Mouse (Mus musculus) gastrocnemius, adult 2 months (tissue): ENCODE measurements at regions not wholly inside any gene's neighbourhood (a gene's known extent, or its start where the extent isn't known, plus 50 kb on each side); places are given as distances from the start of the nearest gene placed in this dataset.
"Not testable (repeated sequence)": the region's sequence is repeated elsewhere in the genome, so short reads cannot be mapped to it uniquely, and the experiment has no call there.

ENCODE experiments used
- DNase-seq: peaks from one replicate; pipeline ENCODE4 v3.0.0; 2022
- H3K27ac ChIP-seq: fragments of 200-600 bp; 2 replicates; pipeline ENCODE4 v1.8.1; 2022; ENCODE audit warnings: mild to moderate bottlenecking
- H3K4me3 ChIP-seq: fragments of 200-600 bp; 2 replicates; pipeline ENCODE4 v1.8.1; 2022; ENCODE audit warnings: mild to moderate bottlenecking, moderate library complexity
- CTCF ChIP-seq: fragments of 200-600 bp; IDR thresholded peaks from 2 replicates; pipeline ENCODE4 v1.8.1; 2022; ENCODE audit warnings: antibody characterized with exemption, mild to moderate bottlenecking, moderate library complexity
- intact Hi-C: fragments of 180-260 bp; cut with DNase I; formaldehyde crosslinking; loops from one replicate; pipeline ENCODE4 v1.15.1; 2025

DNA sequence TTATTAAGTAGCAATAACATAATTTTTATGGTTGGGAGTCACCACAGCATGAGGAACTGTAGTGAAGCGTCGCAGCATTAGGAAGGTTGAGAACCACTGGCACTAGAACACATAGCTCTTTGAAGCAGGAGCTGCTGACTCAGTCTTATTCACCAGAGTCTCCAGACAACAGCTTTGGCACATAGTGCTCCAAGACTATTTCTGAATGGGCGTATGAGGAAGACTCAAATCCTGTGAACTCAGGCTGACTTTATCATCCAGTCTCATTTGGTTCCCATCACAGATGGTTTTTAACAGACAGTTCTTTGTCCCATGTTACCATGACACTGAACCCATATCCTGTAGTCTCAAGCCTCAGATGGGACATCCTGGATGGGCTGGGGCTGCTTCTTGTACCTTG, 282.5 kb downstream of the 4933412E24Rik start:
- no peak for TF ChIP-seq CTCF
- intact Hi-C loops, result no loop called here
- no peak overlapping the region for H3K4me3 ChIP-seq
- no peak for DNase-seq
- H3K27ac ChIP-seq, result no peak overlapping the region

DNA sequence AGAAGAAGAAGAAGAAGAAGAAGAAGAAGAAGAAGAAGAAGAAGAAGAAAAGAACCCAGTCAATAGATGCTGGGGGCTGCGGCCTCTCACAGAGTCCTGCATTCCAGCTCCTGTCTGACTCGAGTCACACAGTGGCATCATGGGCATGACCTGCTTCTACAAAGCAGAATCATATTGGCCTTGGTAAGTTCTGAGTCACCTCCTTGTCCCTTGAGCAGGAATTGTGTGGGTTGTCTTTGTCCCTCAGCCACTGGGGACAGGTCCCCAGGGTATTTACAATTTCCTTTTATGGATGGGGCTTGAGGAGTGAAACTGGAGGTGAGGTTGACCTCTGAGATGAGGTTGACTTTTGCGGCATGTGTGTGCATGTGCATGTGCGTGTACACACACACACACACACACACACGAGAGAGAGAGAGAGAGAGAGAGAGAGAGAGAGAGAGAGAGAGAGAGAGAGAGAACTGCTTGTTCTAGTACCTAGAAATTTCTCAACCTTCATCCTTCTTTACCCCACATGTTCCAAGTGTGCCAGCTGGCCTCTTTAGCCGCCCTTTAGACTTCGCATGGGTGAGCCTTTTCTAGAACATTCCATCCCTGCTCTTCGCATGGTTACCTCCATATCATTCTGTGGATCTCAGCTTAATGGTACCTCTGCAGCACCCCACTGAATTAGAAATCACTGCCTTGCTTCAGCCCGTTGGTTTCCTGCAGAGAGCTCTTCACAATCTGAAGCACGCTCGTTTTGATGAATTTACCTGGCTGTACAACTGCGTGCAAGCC, 283.2 kb downstream of the 4933412E24Rik start:
- Histone ChIP-seq H3K4me3 (no peak overlapping the region), H3K27ac (no peak overlapping the region)
- no peak for TF ChIP-seq CTCF

DNA sequence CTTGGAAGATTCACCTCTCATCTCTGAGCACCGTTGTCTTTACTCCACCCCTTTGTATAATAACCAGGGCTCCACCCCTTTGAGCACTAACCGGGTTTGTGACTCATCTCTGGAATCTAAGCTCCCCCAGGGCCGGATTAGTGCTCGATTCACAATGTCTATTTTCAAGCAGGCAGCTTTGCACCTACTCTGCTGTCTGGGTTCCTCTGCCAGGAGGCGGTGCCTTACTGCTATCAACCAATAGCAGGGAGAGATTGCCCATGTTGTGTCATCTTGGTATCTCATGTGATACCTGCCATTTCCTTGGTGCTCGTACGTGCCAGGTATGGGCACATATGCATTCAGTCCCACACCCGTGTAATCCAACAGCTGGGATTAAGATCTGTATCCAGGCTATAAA, 285.3 kb downstream of the 4933412E24Rik start:
- no peak overlapping the region for H3K27ac ChIP-seq
- DNase-seq, result no peak
- intact Hi-C loops, result no loop called here
- H3K4me3 ChIP-seq, result no peak overlapping the region
- no peak for TF ChIP-seq CTCF

More for the DNA sequence above, 283.2 kb downstream of the 4933412E24Rik start:
- intact Hi-C loops, result no loop called here
- no peak for DNase-seq

DNA sequence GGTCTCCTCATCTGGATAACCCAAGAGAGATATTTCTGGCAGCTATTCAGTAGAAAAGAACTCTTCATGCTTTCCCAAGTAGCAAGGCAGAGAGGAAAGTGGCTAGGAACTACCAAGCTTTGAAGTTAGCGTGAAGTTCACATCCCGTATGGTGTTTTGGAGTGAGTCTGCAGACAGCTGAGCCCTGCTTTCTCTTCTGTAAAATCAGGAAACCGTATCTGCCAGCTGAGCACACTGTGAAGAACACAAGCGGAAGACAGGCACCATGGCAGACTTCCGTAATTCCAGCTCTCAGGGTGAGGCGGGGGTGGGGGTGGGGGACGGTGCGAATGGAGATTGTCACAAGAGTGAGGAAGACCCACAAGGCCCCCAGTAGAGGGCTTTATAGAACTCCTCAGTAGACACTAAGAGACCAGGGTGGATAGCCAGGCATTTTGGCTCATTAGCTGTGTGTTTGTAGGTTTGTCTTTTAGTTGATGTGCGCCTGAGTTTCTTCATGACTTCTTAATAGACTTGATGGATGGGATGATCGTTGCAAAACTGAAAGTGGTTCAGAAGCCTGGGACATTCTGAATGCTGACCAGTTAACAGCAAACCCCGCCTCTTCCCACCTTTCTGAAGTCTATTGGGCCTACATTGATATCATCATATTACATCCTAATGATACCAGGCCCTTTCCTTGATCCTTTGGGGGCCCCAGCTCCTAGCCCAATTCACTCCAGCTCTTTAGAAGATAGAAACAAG, 287.4 kb downstream of the 4933412E24Rik start:
- DNase-seq, result no peak
- Histone ChIP-seq H3K4me3 (no peak overlapping the region), H3K27ac (peak overlapping the region; percentile 71)
- intact Hi-C loops, result no loop called here
- TF ChIP-seq CTCF, result no peak

DNA sequence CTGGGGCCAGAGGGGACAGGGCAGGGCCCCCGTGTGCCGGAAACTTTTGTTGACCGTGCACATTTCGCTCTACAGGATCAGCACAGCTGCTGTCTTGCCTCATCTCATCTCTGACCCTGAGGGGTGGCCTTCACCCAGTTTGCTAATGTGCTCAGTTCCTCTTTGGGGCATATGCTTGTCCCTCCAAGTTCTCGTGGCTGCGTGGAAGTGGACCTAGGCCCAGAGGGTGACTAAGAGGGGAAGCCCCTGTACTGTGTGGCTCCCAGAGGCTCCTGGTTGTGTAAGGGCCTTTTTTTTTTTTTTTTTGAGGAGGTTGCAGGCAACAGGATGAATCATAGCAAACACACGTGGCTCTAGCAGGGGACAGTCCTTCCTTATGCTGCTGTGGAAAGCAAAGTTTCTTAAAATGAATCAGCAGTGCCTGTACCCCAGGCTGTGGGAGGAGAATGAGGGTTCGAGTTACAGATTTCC, 288.2 kb downstream of the 4933412E24Rik start:
- TF ChIP-seq CTCF, result no peak
- H3K4me3 ChIP-seq, result no peak overlapping the region
- H3K27ac ChIP-seq, result peak overlapping the region; percentile 71
- peak; percentile 72 for DNase-seq
- intact Hi-C loops, result no loop called here

DNA sequence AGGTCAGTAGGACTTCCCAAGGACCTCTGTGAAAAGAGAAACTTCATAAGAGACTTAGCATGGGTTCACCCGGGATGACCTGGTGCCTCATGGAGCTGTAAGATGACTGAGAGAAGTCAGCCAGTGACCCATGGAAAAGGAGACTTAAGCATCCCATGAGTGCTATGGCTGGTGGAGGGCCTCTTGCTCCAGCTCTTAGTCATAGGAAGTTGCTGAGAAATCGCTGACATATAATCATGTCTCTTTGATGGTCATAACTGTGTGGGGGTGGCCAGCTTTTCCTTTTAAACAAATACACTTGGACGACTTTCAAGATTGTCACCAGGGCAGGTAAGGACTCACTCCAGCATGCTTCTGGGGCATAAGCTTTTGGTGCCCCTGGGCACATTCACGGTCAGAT, 290.5 kb downstream of the 4933412E24Rik start:
- no peak overlapping the region for H3K4me3 ChIP-seq
- no peak overlapping the region for H3K27ac ChIP-seq
- no peak for TF ChIP-seq CTCF
- intact Hi-C loops, result no loop called here
- no peak for DNase-seq

DNA sequence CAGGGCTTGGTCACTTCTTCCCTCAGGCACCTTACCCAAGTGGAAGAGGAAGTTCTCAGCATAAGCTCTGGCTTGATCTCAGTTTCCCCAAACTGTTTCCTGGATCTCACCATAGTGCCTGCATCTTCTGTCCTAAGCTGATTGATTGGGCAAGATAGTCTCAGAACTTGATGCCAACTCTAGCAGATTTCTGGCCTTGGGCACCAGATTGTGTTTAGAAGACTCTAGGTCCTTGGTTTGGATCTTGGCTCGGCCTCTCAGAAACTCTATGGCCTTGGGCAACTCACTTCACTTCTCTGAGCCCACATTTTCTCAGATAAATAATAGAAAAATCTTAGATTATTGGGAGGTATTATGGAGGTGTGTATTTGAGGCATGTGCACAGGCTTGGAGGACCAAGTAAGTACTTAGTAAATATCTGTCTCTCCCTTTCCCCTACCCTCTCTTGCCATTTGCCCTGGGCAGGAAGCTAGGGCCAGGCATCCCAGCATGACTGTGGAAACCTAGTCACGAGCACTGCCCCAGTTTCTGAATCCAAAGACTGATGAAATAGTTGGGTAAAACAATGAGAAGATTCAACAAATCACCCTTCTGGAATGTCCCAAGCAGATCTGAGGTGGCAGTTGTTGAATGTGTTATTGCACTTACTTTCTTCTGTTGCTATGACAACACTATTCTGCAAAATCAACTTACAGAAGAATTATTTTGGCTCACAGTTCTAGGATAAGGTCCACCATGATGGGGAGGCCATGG, 293.6 kb downstream of the 4933412E24Rik start:
- intact Hi-C loops, result no loop called here
- no peak for TF ChIP-seq CTCF
- no peak overlapping the region for H3K27ac ChIP-seq
- H3K4me3 ChIP-seq, result no peak overlapping the region
- DNase-seq, result no peak

DNA sequence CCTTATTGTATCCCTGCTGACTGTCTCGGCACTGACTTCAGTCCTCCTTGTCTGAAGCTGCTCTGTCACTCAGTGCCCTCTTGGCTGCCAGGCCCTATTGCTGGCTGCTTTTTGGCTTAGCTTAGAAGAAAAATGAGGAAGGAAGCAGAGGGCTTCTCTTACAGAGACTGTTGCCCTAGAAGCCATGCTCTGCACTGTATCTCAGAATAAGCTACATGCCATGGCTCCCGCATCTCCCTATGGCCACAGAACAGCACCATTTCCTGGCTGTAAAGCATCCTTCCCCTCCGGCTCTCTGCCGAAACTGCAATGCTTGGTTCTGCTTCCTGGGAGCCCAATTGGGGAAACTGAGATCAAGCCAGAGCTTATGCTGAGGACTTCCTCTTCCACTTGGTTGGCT, 295.0 kb downstream of the 4933412E24Rik start:
- no peak for DNase-seq
- no peak for TF ChIP-seq CTCF
- Histone ChIP-seq H3K4me3 (no peak overlapping the region), H3K27ac (peak overlapping the region; percentile 31; the same call in 1 of the 2 replicates)
- intact Hi-C loops, result no loop called here

DNA sequence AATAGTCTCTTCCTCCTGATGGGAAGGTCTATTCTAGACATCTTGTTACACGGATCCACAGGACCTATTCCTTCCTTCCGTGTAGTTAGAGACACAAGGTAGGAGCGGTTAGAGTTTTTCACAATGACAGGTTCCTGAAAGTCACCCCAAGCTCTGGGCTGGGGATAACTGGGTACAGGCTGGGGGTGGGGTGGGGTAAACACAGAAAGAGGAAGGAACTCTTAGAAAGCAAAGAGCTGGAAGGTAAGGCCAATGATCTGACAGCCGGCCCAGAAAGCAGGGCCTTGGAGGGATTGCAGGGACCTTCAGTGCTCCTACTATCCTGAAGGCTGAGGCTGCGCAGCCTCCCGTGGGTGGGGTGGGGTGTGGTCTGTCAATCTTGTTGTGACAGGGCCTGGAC, 295.4 kb downstream of the 4933412E24Rik start:
- DNase-seq, result no peak
- intact Hi-C loops, result no loop called here
- no peak for TF ChIP-seq CTCF
- peak overlapping the region; percentile 31; the same call in 1 of the 2 replicates for H3K27ac ChIP-seq
- H3K4me3 ChIP-seq, result no peak overlapping the region

DNA sequence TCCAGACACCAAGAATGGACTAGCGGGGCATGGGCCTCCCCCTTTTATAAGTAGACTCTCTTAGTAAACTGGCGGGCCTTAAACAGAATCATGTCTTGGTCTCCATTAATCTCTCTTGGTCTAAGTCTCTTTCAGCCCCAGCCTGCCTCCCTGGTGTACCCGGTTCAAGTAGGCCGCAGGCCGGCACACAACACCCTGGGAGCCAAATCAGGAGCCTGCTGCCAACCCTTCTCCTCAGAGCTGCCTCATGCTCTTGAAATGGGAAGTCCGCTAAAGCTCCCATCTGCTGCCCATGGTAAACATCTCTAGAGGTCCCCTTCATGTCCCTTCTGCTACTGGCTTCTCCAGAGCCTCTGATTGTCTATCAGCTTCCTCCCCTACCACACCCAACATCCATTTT, 296.3 kb downstream of the 4933412E24Rik start:
- Histone ChIP-seq H3K27ac (no peak overlapping the region), H3K4me3 (no peak overlapping the region)
- intact Hi-C loops, result no loop called here
- no peak for TF ChIP-seq CTCF
- DNase-seq, result no peak

DNA sequence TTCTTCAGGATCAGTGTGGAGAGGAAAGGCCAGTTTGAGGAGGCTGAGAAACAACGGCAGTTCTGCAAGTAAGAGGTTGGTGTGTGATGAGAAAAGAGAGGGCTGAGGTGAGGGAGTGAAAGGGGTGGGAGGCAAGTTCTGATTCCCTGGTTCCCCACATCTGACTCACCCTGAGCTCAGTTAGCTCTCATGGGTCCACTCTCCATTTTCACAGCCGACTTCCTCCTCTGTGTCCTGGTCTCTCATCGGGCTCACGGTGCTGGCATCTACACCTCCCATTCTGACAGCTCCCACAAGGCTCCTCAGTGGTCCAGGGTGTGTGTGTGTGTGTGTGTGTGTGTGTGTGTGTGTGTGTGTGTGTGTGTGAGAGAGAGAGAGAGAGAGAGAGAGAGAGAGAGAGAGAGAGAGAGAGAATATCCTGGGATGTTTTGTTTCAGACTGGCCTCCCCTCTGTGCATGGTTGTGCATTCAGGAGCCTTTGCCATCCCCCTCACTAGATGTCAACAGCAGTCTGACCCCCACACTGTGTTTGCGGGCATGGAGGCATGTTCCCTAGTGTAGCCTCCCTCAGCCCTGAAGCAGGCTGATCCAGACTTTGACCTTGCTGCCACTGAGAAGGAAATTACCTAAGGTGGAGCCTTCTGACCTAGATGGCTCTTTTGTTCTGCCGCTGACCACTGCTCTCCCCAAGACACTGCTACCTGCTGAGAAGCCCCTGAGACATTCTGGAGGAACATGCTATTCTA, 296.9 kb downstream of the 4933412E24Rik start:
- DNase-seq, H3K4me3 ChIP-seq, H3K27ac ChIP-seq, intact Hi-C loops: not testable (repeated sequence)

DNA sequence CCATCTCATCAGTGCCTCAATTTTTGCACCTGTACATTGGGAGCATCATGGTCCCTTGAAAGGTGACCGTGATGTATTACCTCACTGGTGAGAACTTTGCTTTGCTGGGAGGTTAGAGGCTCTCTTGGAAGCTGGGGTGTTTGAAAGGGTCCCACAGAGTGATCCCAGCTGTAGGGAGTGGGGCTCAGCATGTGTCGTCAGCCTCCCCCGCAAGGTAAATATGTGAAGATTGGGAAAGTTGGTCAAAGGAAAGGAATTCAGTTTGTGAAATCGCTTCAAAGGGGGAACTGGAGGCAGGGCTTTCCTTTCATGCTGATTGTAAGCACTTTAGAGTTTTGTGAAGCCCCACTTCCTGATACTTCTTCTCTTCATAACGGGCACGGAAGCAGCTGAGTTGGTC, 299.5 kb downstream of the 4933412E24Rik start:
- Histone ChIP-seq H3K4me3 (no peak overlapping the region), H3K27ac (no peak overlapping the region)
- TF ChIP-seq CTCF, result no peak
- intact Hi-C loops, result no loop called here
- DNase-seq, result no peak
